Mouse (Mus musculus) kidney, adult 2 months (tissue): Measurements from ENCODE around the gene Tcn2. TPM values are rescaled to one million over a fixed set of nuclear protein-coding genes. Genes with fewer than 3 reads are reported as not detected.

Experiments
- DNase-seq: peaks from one replicate; pipeline ENCODE4 v3.0.0; 2021
- H3K27ac ChIP-seq: fragments of 200-500 bp; 2 replicates; pipeline ENCODE4 v1.5.1; 2012; ENCODE audit warnings: low read depth, low read length, control low read depth, inconsistent platforms; ENCODE audit not compliant: insufficient read depth
- H3K27me3 ChIP-seq: fragments of 200-500 bp; replicated peaks from 2 replicates; pipeline ENCODE4 v1.6.1; 2012; ENCODE audit warnings: mild to moderate bottlenecking, moderate library complexity, low read length, inconsistent platforms; ENCODE audit not compliant: control insufficient read depth, insufficient read depth
- H3K36me3 ChIP-seq: fragments of 200-500 bp; 2 replicates; pipeline ENCODE4 v1.6.1; 2012; ENCODE audit warnings: mild to moderate bottlenecking, moderate library complexity, low read length, inconsistent platforms; ENCODE audit not compliant: control insufficient read depth, insufficient read depth
- H3K4me1 ChIP-seq: fragments of 200-500 bp; 2 replicates; pipeline ENCODE4 v1.6.1; 2011; ENCODE audit warnings: low read length; ENCODE audit not compliant: control insufficient read depth, insufficient read depth
- H3K4me3 ChIP-seq: fragments of 200-500 bp; 2 replicates; pipeline ENCODE4 v1.5.1; 2011; ENCODE audit warnings: mild to moderate bottlenecking, low read depth, low read length, control low read depth; ENCODE audit not compliant: insufficient read depth
- CTCF ChIP-seq: fragments of 200-500 bp; conservative IDR thresholded peaks from 2 replicates; pipeline ENCODE4 v1.5.1; 2011; ENCODE audit warnings: low read depth, mild to moderate bottlenecking, control low read depth, low read length, moderate library complexity, mixed read lengths; ENCODE audit not compliant: insufficient read depth, insufficient read length
- POLR2A ChIP-seq: fragments of 200-500 bp; IDR thresholded peaks from one replicate; pipeline ENCODE4 v1.6.1; 2011; ENCODE audit warnings: low read depth, low read length, control low read depth
- WGBS: fragments of 180-500 bp; shearing (Covaris S2); methylation state at CpG from one replicate; pipeline ENCODE4 v1.1.7; 2018; 5-methylcytosine and 5-hydroxymethylcytosine counted together
- polyA plus RNA-seq: library from polyadenylated mRNA; depleted of rRNA; stranded (reverse); fragments of >200 nt; gene quantifications from 2 replicates; pipeline ENCODE4 v1.2.3, GENCODE M21; 2012

Gene Tcn2
- polyA plus RNA-seq, 1 experiment, result 2,179 TPM

GRCm38 (mm10) chr11:3946386-3946785, 14.4 kb upstream of the Tcn2 start:
- no peak for TF ChIP-seq CTCF
- TF ChIP-seq POLR2A, result no peak
- Histone ChIP-seq H3K36me3 (no peaks in the 10 kb centered on the region), H3K27me3 (no peaks in the 10 kb centered on the region), H3K27ac (no peak overlapping the region), H3K4me3 (no peak overlapping the region), H3K4me1 (no peaks in the 10 kb centered on the region; the same call in 1 of the 2 replicates)
- no peak for DNase-seq
- 24% methylated on average over 1 of the region's 1 CpGs for WGBS

DNA sequence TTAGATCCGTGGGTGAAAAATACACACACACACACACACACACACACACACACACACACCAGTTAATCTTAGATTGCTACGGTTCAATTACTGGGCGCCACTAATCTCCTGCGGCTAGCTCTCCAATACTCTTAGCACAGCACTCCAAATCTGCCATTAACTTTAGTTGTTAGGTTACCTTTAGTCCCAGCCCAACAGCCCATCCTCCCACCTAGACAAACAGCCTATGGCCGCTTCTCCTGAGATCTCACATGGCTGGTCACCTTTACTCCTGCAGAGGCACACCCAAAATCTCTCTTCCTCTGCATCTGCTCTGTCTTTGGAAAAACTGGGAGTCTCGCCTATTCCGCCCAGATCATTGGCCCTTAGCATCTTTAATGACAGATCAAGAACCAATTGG, 9.4 kb upstream of the Tcn2 start:
- H3K4me3 ChIP-seq, result no peak overlapping the region
- no peaks in the 10 kb centered on the region for H3K36me3 ChIP-seq
- no peaks in the 10 kb centered on the region for H3K27me3 ChIP-seq
- 64% methylated on average over 7 of the region's 7 CpGs for WGBS
- H3K27ac ChIP-seq, result no peak overlapping the region
- DNase-seq, result peak; percentile 55
- no peak for TF ChIP-seq POLR2A
- no peak for TF ChIP-seq CTCF
- no peaks in the 10 kb centered on the region; the same call in 1 of the 2 replicates for H3K4me1 ChIP-seq

GRCm38 (mm10) chr11:3937321-3937874, 5.4 kb upstream of the Tcn2 start:
- TF ChIP-seq POLR2A (peak; percentile 14), CTCF (no peak)
- DNase-seq, result peak; percentile 92
- H3K4me1 ChIP-seq, result peaks cover 22% of the 10 kb centered on the region
- peak overlapping the region; percentile 91 for H3K27ac ChIP-seq
- H3K27me3 ChIP-seq, result no peaks in the 10 kb centered on the region
- 54% methylated on average over 13 of the region's 13 CpGs for whole genome bisulfite sequencing
- no peaks in the 10 kb centered on the region for H3K36me3 ChIP-seq
- peak overlapping the region; percentile 40 for H3K4me3 ChIP-seq

GRCm38 (mm10) chr11:3936318-3936717, 4.4 kb upstream of the Tcn2 start:
- Histone ChIP-seq H3K4me1 (peaks cover 22% of the 10 kb centered on the region), H3K27me3 (no peaks in the 10 kb centered on the region), H3K27ac (no peak overlapping the region; the same call in 1 of the 2 replicates), H3K4me3 (no peak overlapping the region), H3K36me3 (no peaks in the 10 kb centered on the region)
- no peak for TF ChIP-seq CTCF
- no peak for TF ChIP-seq POLR2A
- WGBS, result 87% methylated on average over 3 of the region's 3 CpGs
- DNase-seq, result no peak

DNA sequence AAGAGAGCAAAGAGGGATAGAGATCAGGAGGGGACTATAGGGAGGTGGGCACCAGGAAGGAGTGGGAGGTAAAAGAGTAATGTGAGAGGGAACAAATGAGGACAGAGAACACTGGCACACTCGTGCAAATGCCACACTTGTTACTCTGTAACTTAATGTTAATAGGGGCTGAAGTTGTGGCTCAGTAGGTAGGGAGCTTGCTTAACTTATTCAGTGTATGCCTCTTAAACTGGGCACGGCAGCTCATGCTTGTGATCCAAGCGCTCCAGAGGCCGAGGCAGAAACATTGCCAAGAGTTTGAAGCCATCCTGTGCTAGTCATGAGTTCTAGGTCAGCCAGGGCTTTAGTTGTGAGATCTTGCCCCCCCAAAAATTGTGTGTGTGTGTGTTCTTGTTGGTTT, 3.2 kb upstream of the Tcn2 start:
- peak overlapping the region; percentile 73; the same call in 1 of the 2 replicates for H3K27ac ChIP-seq
- H3K27me3 ChIP-seq, result no peaks in the 10 kb centered on the region
- H3K4me1 ChIP-seq, result peaks cover 22% of the 10 kb centered on the region
- no peaks in the 10 kb centered on the region for H3K36me3 ChIP-seq
- H3K4me3 ChIP-seq, result no peak overlapping the region
- peak; percentile 67 for DNase-seq
- WGBS, result 32% methylated on average over 4 of the region's 4 CpGs
- no peak for TF ChIP-seq POLR2A
- no peak for TF ChIP-seq CTCF

DNA sequence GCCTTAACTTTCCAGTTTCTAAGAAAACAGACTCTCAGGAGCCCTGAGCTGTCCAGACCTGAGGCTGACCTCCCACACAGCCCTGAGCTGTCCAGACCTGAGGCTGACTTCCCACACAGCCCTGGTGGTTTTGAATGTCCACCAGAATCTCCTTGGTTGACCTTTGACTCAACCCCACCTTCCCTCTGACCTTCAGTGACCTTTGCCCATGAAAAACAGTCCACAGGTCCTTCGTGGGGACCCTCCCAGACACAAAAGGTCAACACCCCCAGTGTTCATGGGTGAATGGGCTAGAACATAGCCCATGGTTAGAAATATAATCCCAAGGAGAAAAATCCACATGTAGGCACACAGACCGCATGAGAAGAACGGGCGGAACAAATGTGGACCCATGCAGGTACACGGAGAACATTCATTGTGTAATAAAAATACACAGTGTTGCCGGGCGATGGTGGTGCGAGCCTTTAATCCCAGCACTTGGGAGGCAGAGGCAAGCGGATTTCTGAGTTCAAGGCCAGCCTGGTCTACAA, 1.9 kb upstream of the Tcn2 start:
- Histone ChIP-seq H3K27ac (peak overlapping the region; percentile 7; the same call in 1 of the 2 replicates), H3K27me3 (no peaks in the 10 kb centered on the region), H3K4me1 (peaks cover 22% of the 10 kb centered on the region), H3K4me3 (no peak overlapping the region), H3K36me3 (no peaks in the 10 kb centered on the region)
- peak; percentile 74 for DNase-seq
- TF ChIP-seq POLR2A (no peak), CTCF (no peak)
- WGBS, result 80% methylated on average over 9 of the region's 9 CpGs

DNA sequence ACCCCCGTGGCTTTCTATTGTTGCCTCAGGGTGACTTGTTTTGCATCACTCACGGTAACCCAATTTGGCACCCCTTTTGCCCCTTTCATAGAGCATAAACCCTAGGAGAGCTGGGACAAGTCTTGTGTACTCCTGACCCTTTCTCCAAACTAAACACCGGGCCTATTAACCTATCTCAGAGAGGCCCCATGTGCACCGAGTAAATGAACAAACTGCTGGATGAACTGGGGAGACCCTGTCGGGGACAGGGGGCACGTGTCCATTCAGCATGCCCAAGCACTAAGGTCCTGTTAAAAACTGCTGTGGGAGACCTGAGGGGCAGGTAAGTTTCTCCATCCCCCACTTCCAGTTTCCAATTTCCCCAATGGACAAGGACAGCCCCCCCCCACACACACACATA, 1.0 kb downstream of the Tcn2 start:
- peak; percentile 60 for DNase-seq
- H3K4me3 ChIP-seq, result peak overlapping the region; percentile 78
- peaks cover 22% of the 10 kb centered on the region for H3K4me1 ChIP-seq
- no peaks in the 10 kb centered on the region for H3K27me3 ChIP-seq
- 22% methylated on average over 6 of the region's 6 CpGs for WGBS
- peak overlapping the region; percentile 86 for H3K27ac ChIP-seq
- TF ChIP-seq POLR2A (no peak), CTCF (no peak)
- peaks cover 2% of the 10 kb centered on the region; the same call in 1 of the 2 replicates for H3K36me3 ChIP-seq

- Histone ChIP-seq H3K27ac (peak overlapping the region; percentile 86; the same call in 1 of the 2 replicates), H3K27me3 (no peaks in the 10 kb centered on the region), H3K36me3 (peaks cover 6% of the 10 kb centered on the region; the same call in 1 of the 2 replicates), H3K4me3 (peak overlapping the region; percentile 78), H3K4me1 (peaks cover 16% of the 10 kb centered on the region)
- TF ChIP-seq CTCF (no peak), POLR2A (no peak)
- 31% methylated on average over 4 of the region's 4 CpGs for WGBS
- peak; percentile 51 for DNase-seq
These were observed 1.9 kb downstream of the Tcn2 start for GRCm38 (mm10) chr11:3930019-3930418.
